Mouse (Mus musculus): ENCODE results near the gene Mlxip. TPM values are rescaled to one million over a fixed set of nuclear protein-coding genes. Genes with fewer than 3 reads are reported as not detected.

The Mlxip gene
- polyA plus RNA-seq, 1 experiment from 2014 or later = 20.7 TPM

GRCm38 (mm10) chr5:123390536-123391441 lies 3.8 kb upstream of the Mlxip start:
- no peak for ATAC-seq (ENCODE audit: low FRiP score)
- Histone ChIP-seq H3K36me3 (no peaks in the 10 kb centered on the region), H3K9me3 (replicated peaks) (no peaks in the 10 kb centered on the region), H3K9ac (peak overlapping the region; percentile 49), H3K4me1 (peaks cover 26% of the 10 kb centered on the region), H3K27ac (no peak overlapping the region), H3K4me3 (peak overlapping the region; percentile 37), H3K4me2 (replicated peaks) (peak overlapping the region; percentile 73), H3K27me3 (no peaks in the 10 kb centered on the region)
- 8% methylated on average over 16 of the region's 17 CpGs for WGBS

GRCm38 (mm10) chr5:123391442-123391809 lies 3.2 kb upstream of the Mlxip start:
- Histone ChIP-seq H3K4me1 (peaks cover 32% of the 10 kb centered on the region), H3K27me3 (no peaks in the 10 kb centered on the region), H3K4me3 (peak overlapping the region; percentile 37), H3K4me2 (replicated peaks) (peak overlapping the region; percentile 73), H3K36me3 (no peaks in the 10 kb centered on the region), H3K9ac (peak overlapping the region; percentile 49), H3K27ac (no peak overlapping the region), H3K9me3 (replicated peaks) (no peaks in the 10 kb centered on the region)
- no peak for ATAC-seq (ENCODE audit: low FRiP score)
- WGBS = 7% methylated on average over 5 of the region's 5 CpGs

- Histone ChIP-seq H3K4me2 (replicated peaks) (peak overlapping the region; percentile 79), H3K4me3 (peak overlapping the region; percentile 91), H3K36me3 (no peaks in the 10 kb centered on the region), H3K27me3 (no peaks in the 10 kb centered on the region), H3K9me3 (replicated peaks) (no peaks in the 10 kb centered on the region), H3K4me1 (peaks cover 54% of the 10 kb centered on the region), H3K9ac (peak overlapping the region; percentile 93; the same call in 1 of the 2 replicates), H3K27ac (peak overlapping the region; percentile 85; the same call in 1 of the 2 replicates)
- 28% methylated on average over 5 of the region's 5 CpGs for WGBS
- no peak; the same call in 1 of the 2 replicates for ATAC-seq (ENCODE audit: low FRiP score)
Measured at GRCm38 (mm10) chr5:123393786-123394302, 754 bp upstream of the Mlxip start.

- H3K4me1 ChIP-seq = peaks cover 49% of the 10 kb centered on the region
- no peaks in the 10 kb centered on the region for H3K36me3 ChIP-seq
- peak overlapping the region; percentile 91 for H3K4me3 ChIP-seq
- WGBS = under 1% methylated on average over 49 of the region's 65 CpGs
- H3K9ac ChIP-seq = peak overlapping the region; percentile 93
- H3K4me2 ChIP-seq (replicated peaks) = peak overlapping the region; percentile 79
- ATAC-seq (ENCODE audit: low FRiP score) = peak; percentile 29
- peak overlapping the region; percentile 85 for H3K27ac ChIP-seq
- H3K9me3 ChIP-seq (replicated peaks) = no peaks in the 10 kb centered on the region
- H3K27me3 ChIP-seq = no peaks in the 10 kb centered on the region
Measured at GRCm38 (mm10) chr5:123394957-123395881, 621 bp downstream of the Mlxip start.

GRCm38 (mm10) chr5:123396901-123397464 lies 2.4 kb downstream of the Mlxip start:
- Histone ChIP-seq H3K4me2 (replicated peaks) (peak overlapping the region; percentile 79), H3K36me3 (no peaks in the 10 kb centered on the region), H3K27ac (no peak overlapping the region), H3K27me3 (no peaks in the 10 kb centered on the region), H3K4me1 (peaks cover 40% of the 10 kb centered on the region), H3K9ac (peak overlapping the region; percentile 93), H3K4me3 (peak overlapping the region; percentile 91), H3K9me3 (replicated peaks) (no peaks in the 10 kb centered on the region)
- no peak for ATAC-seq (ENCODE audit: low FRiP score)
- 67% methylated on average over 8 of the region's 8 CpGs for WGBS

- Histone ChIP-seq H3K27ac (no peak overlapping the region), H3K9me3 (replicated peaks) (no peaks in the 10 kb centered on the region), H3K4me2 (replicated peaks) (peak overlapping the region; percentile 79), H3K4me3 (no peak overlapping the region), H3K9ac (peak overlapping the region; percentile 32; the same call in 1 of the 2 replicates), H3K4me1 (peaks cover 40% of the 10 kb centered on the region), H3K36me3 (no peaks in the 10 kb centered on the region), H3K27me3 (no peaks in the 10 kb centered on the region)
- 85% methylated on average over 11 of the region's 11 CpGs for WGBS
- no peak for ATAC-seq (ENCODE audit: low FRiP score)
Measured at GRCm38 (mm10) chr5:123397786-123398185, 3.2 kb downstream of the Mlxip start.

GRCm38 (mm10) chr5:123398856-123399498 lies 4.4 kb downstream of the Mlxip start:
- Histone ChIP-seq H3K4me2 (replicated peaks) (no peak overlapping the region), H3K4me3 (no peak overlapping the region), H3K9ac (no peak overlapping the region), H3K27ac (no peak overlapping the region), H3K36me3 (no peaks in the 10 kb centered on the region), H3K27me3 (no peaks in the 10 kb centered on the region), H3K9me3 (replicated peaks) (no peaks in the 10 kb centered on the region), H3K4me1 (peaks cover 36% of the 10 kb centered on the region)
- ATAC-seq (ENCODE audit: low FRiP score) = no peak
- 92% methylated on average over 4 of the region's 4 CpGs for WGBS

GRCm38 (mm10) chr5:123404480-123404879 lies 9.9 kb downstream of the Mlxip start:
- Histone ChIP-seq H3K27me3 (no peaks in the 10 kb centered on the region), H3K9ac (no peak overlapping the region), H3K4me3 (no peak overlapping the region), H3K27ac (no peak overlapping the region), H3K4me2 (replicated peaks) (no peak overlapping the region), H3K4me1 (peaks cover 10% of the 10 kb centered on the region), H3K36me3 (no peaks in the 10 kb centered on the region), H3K9me3 (replicated peaks) (no peaks in the 10 kb centered on the region)
- ATAC-seq (ENCODE audit: low FRiP score) = no peak
- 92% methylated on average over 3 of the region's 3 CpGs for WGBS

- peaks cover 5% of the 10 kb centered on the region; the same call in 1 of the 2 replicates for H3K36me3 ChIP-seq
- no peak overlapping the region for H3K27ac ChIP-seq
- H3K4me3 ChIP-seq = no peak overlapping the region
- H3K27me3 ChIP-seq = no peaks in the 10 kb centered on the region
- WGBS = 52% methylated on average over 2 of the region's 2 CpGs
- no peak overlapping the region for H3K4me2 ChIP-seq (replicated peaks)
- H3K9ac ChIP-seq = no peak overlapping the region
- H3K4me1 ChIP-seq = peaks cover 10% of the 10 kb centered on the region
- no peaks in the 10 kb centered on the region for H3K9me3 ChIP-seq (replicated peaks)
- ATAC-seq (ENCODE audit: low FRiP score) = no peak
Measured at GRCm38 (mm10) chr5:123406952-123407351, 12.4 kb downstream of the Mlxip start.

GRCm38 (mm10) chr5:123408176-123408575 lies 13.6 kb downstream of the Mlxip start:
- H3K9ac ChIP-seq = no peak overlapping the region
- 48% methylated on average over 3 of the region's 3 CpGs for WGBS
- no peaks in the 10 kb centered on the region for H3K27me3 ChIP-seq
- ATAC-seq (ENCODE audit: low FRiP score) = no peak
- H3K4me2 ChIP-seq (replicated peaks) = no peak overlapping the region
- H3K4me3 ChIP-seq = no peak overlapping the region
- peaks cover 5% of the 10 kb centered on the region; the same call in 1 of the 2 replicates for H3K36me3 ChIP-seq
- H3K9me3 ChIP-seq (replicated peaks) = no peaks in the 10 kb centered on the region
- H3K27ac ChIP-seq = no peak overlapping the region
- H3K4me1 ChIP-seq = peaks cover 10% of the 10 kb centered on the region

- no peaks in the 10 kb centered on the region for H3K27me3 ChIP-seq
- H3K27ac ChIP-seq = no peak overlapping the region
- no peak overlapping the region for H3K4me2 ChIP-seq (replicated peaks)
- no peak for ATAC-seq (ENCODE audit: low FRiP score)
- H3K9ac ChIP-seq = no peak overlapping the region
- H3K4me3 ChIP-seq = no peak overlapping the region
- peaks cover 25% of the 10 kb centered on the region for H3K4me1 ChIP-seq
- peaks cover 5% of the 10 kb centered on the region; the same call in 1 of the 2 replicates for H3K36me3 ChIP-seq
- WGBS = 91% methylated on average over 4 of the region's 4 CpGs
- no peaks in the 10 kb centered on the region for H3K9me3 ChIP-seq (replicated peaks)
Measured at GRCm38 (mm10) chr5:123412193-123412592, 17.6 kb downstream of the Mlxip start.
